ENCODE assay signal across 8 mouse cellular contexts in the genomic region with DNA sequence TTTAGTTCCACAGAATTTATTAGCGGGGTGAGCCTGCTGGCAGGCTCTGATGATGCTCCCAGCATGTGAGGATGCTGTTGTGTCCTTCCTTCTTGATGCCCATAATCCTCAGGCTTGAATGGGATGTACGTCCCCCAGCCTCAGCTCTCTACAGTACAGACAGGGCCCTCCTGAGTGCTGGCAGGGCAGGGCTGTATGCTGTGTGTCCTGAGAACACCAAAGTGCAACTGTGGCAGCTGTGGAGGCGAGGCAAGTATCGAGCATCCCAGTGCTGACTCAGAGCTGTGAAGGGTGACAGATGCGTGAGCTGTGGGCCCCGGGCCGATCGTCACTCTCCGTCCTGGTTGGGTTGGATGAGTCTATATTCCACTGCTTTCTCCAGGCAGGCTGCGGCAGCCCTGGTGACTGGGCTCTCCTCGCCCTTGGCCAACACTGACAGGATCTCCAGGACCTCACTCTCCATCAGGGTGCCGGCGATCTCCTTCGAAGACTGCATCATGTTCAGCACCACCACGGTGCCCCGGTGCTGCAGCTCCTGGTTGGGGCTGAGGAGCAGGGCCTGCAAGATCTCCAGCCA. TPM values are rescaled to one million over a fixed set of nuclear protein-coding genes. Genes with fewer than 3 reads are reported as not detected.
A peak's percentile ranks its signal among the peaks of the same experiment; 100 is the strongest.
DNase-seq lines count a peak whose midpoint lies in the region; ATAC-seq and TF ChIP-seq lines count a peak whose summit lies in the region.

No protein-coding gene starts in this region.

- H3K9me3 ChIP-seq in kidney, embryonic 16.5 days (ENCODE audit: low read length), result no peaks in the 10 kb centered on the region
- H3K9me3 ChIP-seq in G1E (replicated peaks), result no peaks in the 10 kb centered on the region
- no peaks in the 10 kb centered on the region for H3K9me3 ChIP-seq in intestine, embryonic 16.5 days (ENCODE audit: control insufficient read depth, low read length)
- H3K9me3 ChIP-seq in neural tube, embryonic 15.5 days (replicated peaks), result no peaks in the 10 kb centered on the region

- no peak for ATAC-seq in kidney, embryonic 16.5 days (ENCODE audit: low FRiP score, low TSS enrichment)
- ATAC-seq in G1E (ENCODE audit: extremely low read depth, insufficient number of reproducible peaks, low FRiP score, poor library complexity, severe bottlenecking), result no peak
- ATAC-seq in intestine, embryonic 16.5 days, result no peak
- no peak for ATAC-seq in neural tube, embryonic 15.5 days (ENCODE audit: low FRiP score)

- peaks cover 14% of the 10 kb centered on the region for H3K4me1 ChIP-seq in kidney, embryonic 16.5 days (ENCODE audit: insufficient read depth, low read length)
- peaks cover 44% of the 10 kb centered on the region for H3K4me1 ChIP-seq in G1E (ENCODE audit: insufficient read depth, low read depth, low read length)
- peaks cover 13% of the 10 kb centered on the region for H3K4me1 ChIP-seq in intestine, embryonic 16.5 days (ENCODE audit: control insufficient read depth, insufficient read depth, low read length)
- H3K4me1 ChIP-seq in neural tube, embryonic 15.5 days, result peaks cover 24% of the 10 kb centered on the region

- H3K4me2 ChIP-seq in kidney, embryonic 16.5 days (replicated peaks; ENCODE audit: low read depth, low read length), result no peak overlapping the region
- no peak overlapping the region for H3K4me2 ChIP-seq in intestine, embryonic 16.5 days (ENCODE audit: low read depth, low read length)
- H3K4me2 ChIP-seq in neural tube, embryonic 15.5 days, result no peak overlapping the region

- DNase-seq in cerebellum, adult 11-12 months, result peak; percentile 58
- no peak for DNase-seq in cerebellum, postnatal 25 days
- DNase-seq in kidney, adult 8-10 months, result no peak
- DNase-seq in G1E (ENCODE audit: low spot score), result no peak
- no peak for DNase-seq in thymus, postnatal 14 days

- peaks cover 52% of the 10 kb centered on the region for H3K36me3 ChIP-seq in kidney, embryonic 16.5 days (ENCODE audit: insufficient read depth, low read length)
- H3K36me3 ChIP-seq in G1E (replicated peaks), result peaks cover 70% of the 10 kb centered on the region
- peaks cover 7% of the 10 kb centered on the region for H3K36me3 ChIP-seq in intestine, embryonic 16.5 days (ENCODE audit: control insufficient read depth, insufficient read depth, low read length)
- H3K36me3 ChIP-seq in neural tube, embryonic 15.5 days, result peaks cover 58% of the 10 kb centered on the region

- TF ChIP-seq CTCF in G1E (IDR thresholded peaks at IDR 0.05; ENCODE audit: low read depth, low read length), result no peak

- H3K27me3 ChIP-seq in kidney, embryonic 16.5 days (ENCODE audit: insufficient read depth, low read length), result no peaks in the 10 kb centered on the region
- no peaks in the 10 kb centered on the region for H3K27me3 ChIP-seq in G1E (ENCODE audit: insufficient read depth, low read length)
- H3K27me3 ChIP-seq in intestine, embryonic 16.5 days (replicated peaks; ENCODE audit: control insufficient read depth, insufficient read depth, low read length), result no peaks in the 10 kb centered on the region
- H3K27me3 ChIP-seq in neural tube, embryonic 15.5 days (replicated peaks), result no peaks in the 10 kb centered on the region

- peak overlapping the region; percentile 69; the same call in 1 of the 2 replicates for H3K27ac ChIP-seq in kidney, embryonic 16.5 days (ENCODE audit: low read length)
- H3K27ac ChIP-seq in intestine, embryonic 16.5 days (ENCODE audit: low read length), result peak overlapping the region; percentile 9; the same call in 1 of the 2 replicates
- H3K27ac ChIP-seq in neural tube, embryonic 15.5 days (replicated peaks), result no peak overlapping the region

- H3K9ac ChIP-seq in kidney, embryonic 16.5 days (replicated peaks; ENCODE audit: low read length), result no peak overlapping the region
- H3K9ac ChIP-seq in intestine, embryonic 16.5 days (ENCODE audit: low read depth, low read length), result no peak overlapping the region; the same call in 1 of the 2 replicates
- H3K9ac ChIP-seq in neural tube, embryonic 15.5 days (replicated peaks), result no peak overlapping the region

- no peak overlapping the region for H3K4me3 ChIP-seq in kidney, embryonic 16.5 days (ENCODE audit: low read length)
- H3K4me3 ChIP-seq in G1E (ENCODE audit: low read depth, low read length), result peak overlapping the region; percentile 23; the same call in 1 of the 2 replicates
- H3K4me3 ChIP-seq in intestine, embryonic 16.5 days (ENCODE audit: low read length), result no peak overlapping the region
- H3K4me3 ChIP-seq in neural tube, embryonic 15.5 days (replicated peaks), result no peak overlapping the region

- WGBS in kidney, embryonic 16.5 days, result 94% methylated on average over 16 of the region's 16 CpGs
- 92% methylated on average over 16 of the region's 16 CpGs for WGBS in intestine, embryonic 16.5 days
- 96% methylated on average over 16 of the region's 16 CpGs for WGBS in neural tube, embryonic 15.5 days

RNA-seq across cellular contexts. Expression of a gene that starts 1.1 kb away (rescaled TPM):
- 7.8 and 11.6 TPM in 2 replicates for polyA plus RNA-seq in kidney, embryonic 16.5 days (2015; fragmentation: Nextera tagmentation; extraction: Ambion mirVana)
- total RNA-seq in G1E (2014; fragmentation: Nextera tagmentation), result 22.7 and 25.8 TPM in 2 replicates
- 27.8 and 28.7 TPM in 2 replicates for total RNA-seq in G1E (2017)
- 12.5 and 14.3 TPM in 2 replicates for polyA plus RNA-seq in G1E (2012)
- polyA plus RNA-seq in intestine, embryonic 16.5 days (2015; fragmentation: Nextera tagmentation; extraction: Ambion mirVana), result 7.9 and 8.3 TPM in 2 replicates
- polyA plus RNA-seq in neural tube, embryonic 15.5 days (2015; fragmentation: Nextera tagmentation; extraction: Ambion mirVana), result 11.6 and 14.6 TPM in 2 replicates

RNA-seq across cellular contexts. Expression of a gene that starts 15.4 kb away (rescaled TPM):
- 46.5 and 48.2 TPM in 2 replicates for polyA plus RNA-seq in kidney, embryonic 16.5 days (2015; fragmentation: Nextera tagmentation; extraction: Ambion mirVana)
- total RNA-seq in G1E (2014; fragmentation: Nextera tagmentation), result 14.9 and 19.9 TPM in 2 replicates
- 24.1 and 27.1 TPM in 2 replicates for total RNA-seq in G1E (2017)
- 37.4 and 39.0 TPM in 2 replicates for polyA plus RNA-seq in G1E (2012)
- polyA plus RNA-seq in intestine, embryonic 16.5 days (2015; fragmentation: Nextera tagmentation; extraction: Ambion mirVana), result 35.0 and 38.5 TPM in 2 replicates
- polyA plus RNA-seq in neural tube, embryonic 15.5 days (2015; fragmentation: Nextera tagmentation; extraction: Ambion mirVana), result 58.2 and 59.0 TPM in 2 replicates

RNA-seq across cellular contexts. Expression of a gene that starts 17.5 kb away (rescaled TPM):
- polyA plus RNA-seq in kidney, embryonic 16.5 days (2015; fragmentation: Nextera tagmentation; extraction: Ambion mirVana), result 22.6 and 23.8 TPM in 2 replicates
- 64.8 and 66.3 TPM in 2 replicates for total RNA-seq in G1E (2014; fragmentation: Nextera tagmentation)
- 114 and 124 TPM in 2 replicates for total RNA-seq in G1E (2017)
- polyA plus RNA-seq in G1E (2012), result 48.9 and 55.0 TPM in 2 replicates
- 15.1 and 18.7 TPM in 2 replicates for polyA plus RNA-seq in intestine, embryonic 16.5 days (2015; fragmentation: Nextera tagmentation; extraction: Ambion mirVana)
- polyA plus RNA-seq in neural tube, embryonic 15.5 days (2015; fragmentation: Nextera tagmentation; extraction: Ambion mirVana), result 20.7 and 20.8 TPM in 2 replicates

RNA-seq across cellular contexts. Expression of a gene that starts 31.1 kb away (rescaled TPM):
- 146 and 151 TPM in 2 replicates for polyA plus RNA-seq in kidney, embryonic 16.5 days (2015; fragmentation: Nextera tagmentation; extraction: Ambion mirVana)
- total RNA-seq in G1E (2014; fragmentation: Nextera tagmentation) (188 and 229 TPM in 2 replicates), G1E (2017) (158 and 161 TPM in 2 replicates)
- polyA plus RNA-seq in G1E (2012), result 13.4 and 14.6 TPM in 2 replicates
- polyA plus RNA-seq in intestine, embryonic 16.5 days (2015; fragmentation: Nextera tagmentation; extraction: Ambion mirVana), result 101 and 102 TPM in 2 replicates
- 23.9 and 48.7 TPM in 2 replicates for polyA plus RNA-seq in neural tube, embryonic 15.5 days (2015; fragmentation: Nextera tagmentation; extraction: Ambion mirVana)

RNA-seq across cellular contexts. Expression of a gene that starts 45.8 kb away (rescaled TPM):
- polyA plus RNA-seq in kidney, embryonic 16.5 days (2015; fragmentation: Nextera tagmentation; extraction: Ambion mirVana), result 16.6 and 19.1 TPM in 2 replicates
- 58.7 and 63.1 TPM in 2 replicates for total RNA-seq in G1E (2014; fragmentation: Nextera tagmentation)
- total RNA-seq in G1E (2017), result 49.3 and 57.3 TPM in 2 replicates
- polyA plus RNA-seq in G1E (2012), result 31.7 and 37.0 TPM in 2 replicates
- polyA plus RNA-seq in intestine, embryonic 16.5 days (2015; fragmentation: Nextera tagmentation; extraction: Ambion mirVana), result 8.0 and 10.0 TPM in 2 replicates
- polyA plus RNA-seq in neural tube, embryonic 15.5 days (2015; fragmentation: Nextera tagmentation; extraction: Ambion mirVana), result 25.5 and 26.9 TPM in 2 replicates
